Mouse (Mus musculus): Measurements from ENCODE around the gene Hdac9. TPM values are rescaled to one million over a fixed set of nuclear protein-coding genes. Genes with fewer than 3 reads are reported as not detected.
"Not testable (repeated sequence)": the region's sequence is repeated elsewhere in the genome, so short reads cannot be mapped to it uniquely, and the experiment has no call there.

Gene Hdac9
- total RNA-seq, 2 experiments from 2014 or later: 3.8 to 4.5 TPM

DNA sequence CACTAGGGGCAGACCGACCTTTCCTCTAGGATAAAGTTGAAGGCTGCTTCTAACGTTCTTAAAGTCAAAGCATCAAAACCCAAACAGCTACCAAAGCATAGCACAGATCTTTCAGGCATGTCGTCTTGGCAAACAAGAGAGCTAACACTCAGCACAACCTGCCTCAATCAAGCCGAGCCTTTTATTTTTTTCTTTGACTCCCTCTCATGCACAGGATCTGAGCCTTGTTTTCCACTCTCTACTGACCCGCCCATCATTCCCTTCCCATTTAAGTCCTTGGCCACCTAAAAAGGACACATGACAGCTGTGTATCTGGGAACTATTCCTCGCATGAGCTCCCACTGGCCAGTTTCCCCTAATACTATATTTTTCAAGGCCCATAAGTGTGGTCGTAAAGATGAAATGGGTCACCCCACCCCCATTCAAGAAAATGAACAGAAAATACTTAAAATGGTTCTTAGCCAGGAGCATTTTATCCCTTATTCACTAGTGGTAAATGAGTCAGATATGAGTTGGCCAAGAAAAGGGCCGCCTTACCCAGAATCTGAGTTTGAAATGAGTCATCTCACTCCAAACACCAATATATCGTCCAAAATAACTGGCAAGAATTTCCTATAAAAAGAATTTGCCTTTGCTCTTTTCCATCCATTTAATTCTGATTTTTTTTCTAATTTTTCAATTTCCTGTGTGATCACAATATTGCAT lies 840.9 kb downstream of the Hdac9 start:
- no peak for DNase-seq

DNA sequence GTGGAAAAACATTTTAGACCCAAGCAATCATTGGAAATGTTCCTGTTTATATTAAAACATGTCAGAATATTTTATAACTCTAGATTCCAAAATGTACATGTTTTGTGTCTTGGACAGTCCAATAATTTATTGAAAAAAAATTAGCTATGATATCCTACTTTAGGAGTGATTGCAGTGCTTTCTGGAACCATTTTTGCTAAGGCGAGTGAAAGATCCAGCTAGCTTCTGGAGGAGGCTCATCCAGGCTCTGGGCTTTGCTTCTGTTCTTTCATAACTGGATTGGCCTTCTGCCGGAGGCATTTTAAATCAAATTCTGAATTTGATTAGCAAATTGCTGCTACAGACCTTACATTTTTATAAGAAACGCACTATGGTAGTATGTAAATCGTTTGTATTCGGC lies 864.4 kb downstream of the Hdac9 start:
- no peak for DNase-seq

DNA sequence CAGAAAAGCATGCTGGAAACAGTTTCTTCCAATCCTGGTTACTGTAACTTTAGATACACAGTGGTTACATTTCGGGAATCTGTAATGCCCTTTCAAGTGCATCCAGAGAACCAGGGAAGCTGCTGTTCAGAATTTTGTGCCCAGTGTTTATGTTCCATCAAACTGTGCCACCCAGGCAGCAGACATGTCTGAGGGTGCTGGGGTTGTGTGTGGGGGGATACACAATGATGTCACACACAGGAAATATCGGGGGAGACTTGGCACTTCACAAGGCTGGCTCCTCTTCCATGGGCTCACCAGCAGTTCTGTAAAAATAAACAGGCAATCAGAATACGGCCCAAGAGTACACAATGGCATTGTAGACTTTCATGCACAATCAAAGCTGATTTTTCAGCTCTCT lies 864.9 kb downstream of the Hdac9 start:
- DNase-seq: no peak

DNA sequence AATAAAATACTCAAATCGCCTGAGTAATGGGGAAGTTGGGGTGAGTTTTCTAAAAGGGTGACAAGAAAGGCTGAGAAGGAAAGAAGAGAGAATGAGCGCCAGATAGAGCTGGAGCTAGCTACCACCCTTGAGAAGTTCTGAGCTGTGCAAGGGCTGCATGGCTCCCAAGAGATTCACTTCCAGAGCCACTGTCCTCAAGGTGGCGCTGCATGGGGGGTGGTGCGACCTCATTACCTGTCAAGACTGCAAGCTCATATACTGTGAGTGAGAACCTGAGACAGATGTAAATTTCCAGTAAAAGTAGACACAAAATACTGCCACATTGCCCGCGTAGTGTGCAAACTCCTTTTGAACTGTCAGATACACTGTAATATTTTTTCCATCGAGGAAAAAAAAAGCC lies 865.8 kb downstream of the Hdac9 start:
- no peak for DNase-seq

DNA sequence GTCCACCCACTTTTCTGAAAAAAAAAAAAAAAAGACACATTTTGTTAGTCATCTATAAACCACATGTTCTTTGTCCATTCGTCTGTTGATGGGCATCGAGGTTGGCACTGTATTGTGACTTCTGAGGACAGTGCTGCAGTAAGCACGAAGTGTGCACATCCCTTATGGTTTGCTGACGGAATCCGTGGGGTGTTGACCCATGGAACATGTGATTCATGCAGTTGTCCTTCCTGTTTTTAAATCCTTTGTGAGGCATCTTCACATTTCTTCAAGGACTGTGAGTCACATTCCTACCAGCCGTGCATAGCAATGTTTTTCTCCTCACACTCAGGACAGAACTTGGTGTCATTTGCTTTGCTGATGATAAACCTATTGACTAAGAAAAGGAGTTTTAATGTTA lies 875.9 kb downstream of the Hdac9 start:
- no peak for DNase-seq

DNA sequence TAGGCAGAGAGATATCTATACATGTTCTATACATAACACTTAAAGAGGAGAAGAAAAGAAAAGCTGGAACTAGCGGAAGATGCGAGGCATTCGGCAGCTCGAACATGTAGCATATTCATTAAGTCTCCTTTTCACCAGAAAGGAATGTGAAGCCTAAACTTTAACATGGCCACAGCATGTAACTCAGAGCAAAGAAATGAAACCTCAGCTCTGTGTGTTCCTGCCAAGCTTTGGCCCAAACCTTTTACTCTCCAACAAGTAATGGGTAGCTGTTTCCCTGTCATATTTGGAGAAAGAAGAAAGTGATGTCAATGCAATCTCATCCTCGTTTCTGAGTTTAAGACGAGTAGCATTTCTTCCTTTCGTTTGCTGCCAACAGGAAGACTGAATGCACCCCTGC lies 876.8 kb downstream of the Hdac9 start:
- no peak for DNase-seq

DNA sequence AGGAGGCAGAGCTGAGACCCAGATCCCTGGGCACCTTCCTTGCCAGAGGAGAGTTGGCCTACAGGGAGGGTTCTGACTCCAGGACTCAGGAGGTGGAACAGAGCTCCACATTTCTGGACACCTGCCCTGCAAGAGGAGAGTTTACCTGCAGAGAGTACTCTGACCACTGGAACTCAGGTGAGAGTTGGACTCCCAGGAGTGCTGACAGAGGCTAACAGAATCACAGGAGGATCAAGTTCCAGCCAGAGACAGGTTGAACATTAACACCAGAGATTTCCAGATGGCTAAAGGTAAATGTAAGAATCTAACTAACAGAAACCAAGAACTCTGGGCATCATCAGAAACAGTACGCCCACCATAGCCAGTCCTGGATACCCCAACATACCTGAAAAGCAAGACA lies 907.1 kb downstream of the Hdac9 start:
- not testable (repeated sequence) for DNase-seq

Other genes with a start within 250 kb of the Hdac9 start
- gene Prps1l1, start 67.7 kb upstream of the Hdac9 start, total RNA-seq (2021): not detected
- 10 to 100 TPM; 39.6 to 44.9 TPM for gene Snx13, start 130.1 kb upstream of the Hdac9 start, total RNA-seq (2021)

Measured in gastrocnemius, postnatal 25 days (tissue).